ENCODE assay signal across 10 mouse cellular contexts in genomic region chr17:73270871-73271796, GRCm38 (mm10).
DNase-seq lines count a peak whose midpoint lies in the region; ATAC-seq lines count a peak whose summit lies in the region.
"Had no signal": no experiment of that assay in that cellular context is flagged by ENCODE, and none has a peak within 500 bp of the region (broad histone marks: within the 10 kb centered on the region; RNA-seq: fewer than 3 reads in every experiment).

No protein-coding gene starts in this region.

- ATAC-seq in CD4-positive, CD25-positive, alpha-beta regulatory T cell, adult 4 months = peak; percentile 85

- DNase-seq in layer of hippocampus, adult 11-12 months (ENCODE audit: low spot score) = peak; percentile 32
- DNase-seq in layer of hippocampus, adult 9-10 months (ENCODE audit: low spot score) = no peak
- DNase-seq in brain, adult 2 months (ENCODE audit: low read depth, low spot score) = peak; percentile 63
- DNase-seq in layer of hippocampus, adult 9-11 months = peak; percentile 33
- no peak for DNase-seq in urinary bladder, postnatal 14 days (ENCODE audit: low spot score)
- DNase-seq in kidney, postnatal 25 days = no peak
- DNase-seq: adrenal gland, postnatal 36 days; lung, adult 2 months; thymus, postnatal 4 days had no signal

Comparison
In these comparisons a context has a peak if more than half of its experiments do, and no peak if none do; other contexts are left out.
1. DNase-seq: peak in layer of hippocampus, adult 11-12 months (single experiment), brain, adult 2 months (single experiment) and layer of hippocampus, adult 9-11 months (single experiment); none in layer of hippocampus, adult 9-10 months (single experiment), urinary bladder, postnatal 14 days (single experiment) and kidney, postnatal 25 days (0 of 2).